Mouse (Mus musculus): ENCODE measurements around the gene Ift22. TPM values are rescaled to one million over a fixed set of nuclear protein-coding genes. Genes with fewer than 3 reads are reported as not detected.
A peak's percentile ranks its signal among the peaks of the same experiment; 100 is the strongest.

Ift22 gene
- polyA plus RNA-seq, 1 experiment from 2014 or later, result 62.3 TPM

GRCm38 (mm10) chr5:136914183-136914582 lies 6.2 kb downstream of the Ift22 start:
- Histone ChIP-seq H3K36me3 (peaks cover 10% of the 10 kb centered on the region), H3K9ac (no peak overlapping the region), H3K4me2 (no peak overlapping the region), H3K27ac (no peak overlapping the region), H3K9me3 (no peaks in the 10 kb centered on the region), H3K27me3 (replicated peaks) (no peaks in the 10 kb centered on the region), H3K4me1 (no peaks in the 10 kb centered on the region), H3K4me3 (replicated peaks) (no peak overlapping the region)
- ATAC-seq (ENCODE audit: insufficient read depth, low FRiP score, low read depth), result no peak
- WGBS, result 86% methylated on average over 3 of the region's 3 CpGs

- Histone ChIP-seq H3K9me3 (no peaks in the 10 kb centered on the region), H3K9ac (no peak overlapping the region), H3K4me2 (no peak overlapping the region), H3K4me1 (peaks cover 4% of the 10 kb centered on the region; the same call in 1 of the 2 replicates), H3K36me3 (peaks cover 7% of the 10 kb centered on the region; the same call in 1 of the 2 replicates), H3K4me3 (replicated peaks) (no peak overlapping the region), H3K27me3 (replicated peaks) (no peaks in the 10 kb centered on the region), H3K27ac (no peak overlapping the region)
- WGBS, result 97% methylated on average over 8 of the region's 8 CpGs
- no peak for ATAC-seq (ENCODE audit: insufficient read depth, low FRiP score, low read depth)
Observed at GRCm38 (mm10) chr5:136917613-136918242, 9.8 kb downstream of the Ift22 start.

DNA sequence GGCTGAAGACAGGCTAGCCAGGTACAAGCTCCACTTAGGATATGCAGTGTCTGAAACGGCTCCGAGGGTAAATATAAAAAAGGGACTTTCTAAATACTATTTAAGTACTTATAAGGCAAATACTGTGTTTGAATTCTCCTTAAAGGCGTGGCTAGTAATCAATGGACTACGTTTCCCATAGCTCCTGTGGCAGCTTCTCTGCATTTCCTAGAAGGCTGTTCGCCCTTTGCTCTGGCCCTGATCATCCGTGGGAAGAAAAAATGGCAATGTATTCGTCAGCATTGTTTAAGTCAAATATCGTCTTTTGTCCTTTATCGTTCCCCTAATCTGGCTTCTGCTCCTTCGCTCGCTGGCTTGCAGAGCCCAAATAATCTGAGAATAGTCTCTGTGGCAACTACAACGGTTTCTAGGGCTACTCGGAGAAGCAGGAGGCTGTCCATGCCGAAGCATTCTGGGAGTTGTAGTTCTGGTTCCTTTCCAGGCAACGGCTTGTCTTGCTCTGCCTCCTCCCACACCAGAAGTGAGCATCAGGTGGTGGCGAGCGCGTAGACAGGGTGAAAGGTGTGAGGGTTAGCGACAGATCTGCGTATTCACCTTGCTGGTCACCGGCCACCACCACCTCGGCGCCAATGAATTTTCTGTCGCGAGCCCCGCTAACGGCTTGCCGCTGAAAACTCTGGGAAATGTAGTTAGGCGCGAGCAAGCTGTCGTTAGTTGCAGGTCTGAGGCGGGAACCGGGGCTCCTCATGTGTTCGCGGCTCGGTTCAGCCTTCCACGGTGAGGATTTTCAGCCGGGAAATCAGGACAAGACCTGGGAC lies 10.9 kb downstream of the Ift22 start:
- Histone ChIP-seq H3K9me3 (no peaks in the 10 kb centered on the region), H3K27me3 (replicated peaks) (no peaks in the 10 kb centered on the region), H3K36me3 (no peaks in the 10 kb centered on the region), H3K9ac (peak overlapping the region; percentile 50), H3K27ac (peak overlapping the region; percentile 59; the same call in 1 of the 2 replicates), H3K4me3 (replicated peaks) (peak overlapping the region; percentile 64), H3K4me1 (peaks cover 4% of the 10 kb centered on the region; the same call in 1 of the 2 replicates), H3K4me2 (peak overlapping the region; percentile 86)
- WGBS, result 3% methylated on average over 38 of the region's 38 CpGs
- ATAC-seq (ENCODE audit: insufficient read depth, low FRiP score, low read depth), result peak; percentile 85

- H3K27ac ChIP-seq, result no peak overlapping the region
- H3K9me3 ChIP-seq, result no peaks in the 10 kb centered on the region
- no peaks in the 10 kb centered on the region for H3K36me3 ChIP-seq
- ATAC-seq (ENCODE audit: insufficient read depth, low FRiP score, low read depth), result no peak
- peak overlapping the region; percentile 64 for H3K4me3 ChIP-seq (replicated peaks)
- H3K4me2 ChIP-seq, result peak overlapping the region; percentile 86
- peaks cover 4% of the 10 kb centered on the region; the same call in 1 of the 2 replicates for H3K4me1 ChIP-seq
- H3K9ac ChIP-seq, result peak overlapping the region; percentile 50
- 20% methylated on average over 18 of the region's 18 CpGs for WGBS
- H3K27me3 ChIP-seq (replicated peaks), result no peaks in the 10 kb centered on the region
Observed at GRCm38 (mm10) chr5:136919546-136920301, 11.8 kb downstream of the Ift22 start.

DNA sequence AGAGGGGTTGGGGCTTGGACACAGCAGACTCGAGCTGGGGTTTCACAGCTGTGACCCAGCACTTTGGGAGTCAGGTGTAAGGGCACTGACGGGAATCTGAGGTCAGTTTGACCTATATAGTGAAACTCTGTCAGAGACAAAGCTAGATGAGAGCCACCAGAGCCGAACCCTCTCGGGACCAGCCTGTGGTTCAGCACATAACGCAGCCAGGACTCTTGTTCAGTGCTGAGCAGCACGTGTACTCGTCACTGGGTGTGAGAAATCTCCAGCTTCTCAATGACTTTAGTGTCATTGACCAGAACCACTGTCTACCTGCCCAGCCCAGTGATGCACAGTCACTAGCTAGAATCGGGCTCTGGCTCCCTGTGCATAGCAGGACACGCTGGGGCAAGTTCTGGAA lies 14.9 kb downstream of the Ift22 start:
- Histone ChIP-seq H3K4me1 (peaks cover 4% of the 10 kb centered on the region; the same call in 1 of the 2 replicates), H3K9me3 (no peaks in the 10 kb centered on the region), H3K9ac (no peak overlapping the region), H3K36me3 (no peaks in the 10 kb centered on the region), H3K27ac (no peak overlapping the region), H3K4me3 (replicated peaks) (no peak overlapping the region), H3K27me3 (replicated peaks) (no peaks in the 10 kb centered on the region), H3K4me2 (no peak overlapping the region)
- WGBS, result 80% methylated on average over 9 of the region's 9 CpGs
- ATAC-seq (ENCODE audit: insufficient read depth, low FRiP score, low read depth), result no peak

GRCm38 (mm10) chr5:136923751-136924478 lies 16.0 kb downstream of the Ift22 start:
- Histone ChIP-seq H3K4me1 (peaks cover 4% of the 10 kb centered on the region; the same call in 1 of the 2 replicates), H3K4me2 (no peak overlapping the region), H3K9ac (no peak overlapping the region), H3K27me3 (replicated peaks) (no peaks in the 10 kb centered on the region), H3K27ac (no peak overlapping the region), H3K36me3 (no peaks in the 10 kb centered on the region), H3K9me3 (no peaks in the 10 kb centered on the region), H3K4me3 (replicated peaks) (no peak overlapping the region)
- WGBS, result 44% methylated on average over 7 of the region's 7 CpGs
- peak; percentile 50; the same call in 1 of the 2 replicates for ATAC-seq (ENCODE audit: insufficient read depth, low FRiP score, low read depth)

DNA sequence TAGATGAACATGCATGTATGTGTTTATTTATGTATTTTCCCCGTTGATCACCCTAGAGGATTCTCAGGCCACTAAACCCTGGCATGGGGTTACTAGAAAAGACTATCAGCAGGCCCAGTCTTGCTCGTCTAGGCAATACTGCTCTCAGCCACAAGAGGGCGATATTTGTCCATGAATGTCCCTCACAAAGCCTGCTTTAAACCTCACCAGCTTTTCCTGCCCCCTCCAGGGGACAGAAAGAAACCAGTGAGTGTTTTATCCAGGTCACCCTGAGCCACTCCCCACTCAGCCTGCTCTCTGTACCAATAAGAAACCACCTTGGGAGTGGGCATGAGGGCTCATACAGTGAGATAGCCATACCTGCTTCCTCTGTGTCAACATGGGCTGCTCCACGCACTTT lies 21.1 kb downstream of the Ift22 start:
- H3K27me3 ChIP-seq (replicated peaks), result no peaks in the 10 kb centered on the region
- no peaks in the 10 kb centered on the region for H3K9me3 ChIP-seq
- H3K4me3 ChIP-seq (replicated peaks), result no peak overlapping the region
- no peaks in the 10 kb centered on the region for H3K36me3 ChIP-seq
- H3K27ac ChIP-seq, result no peak overlapping the region
- WGBS, result 14% methylated on average over 4 of the region's 4 CpGs
- no peak overlapping the region for H3K9ac ChIP-seq
- no peak overlapping the region for H3K4me2 ChIP-seq
- H3K4me1 ChIP-seq, result no peaks in the 10 kb centered on the region
- ATAC-seq (ENCODE audit: insufficient read depth, low FRiP score, low read depth), result peak; percentile 88

DNA sequence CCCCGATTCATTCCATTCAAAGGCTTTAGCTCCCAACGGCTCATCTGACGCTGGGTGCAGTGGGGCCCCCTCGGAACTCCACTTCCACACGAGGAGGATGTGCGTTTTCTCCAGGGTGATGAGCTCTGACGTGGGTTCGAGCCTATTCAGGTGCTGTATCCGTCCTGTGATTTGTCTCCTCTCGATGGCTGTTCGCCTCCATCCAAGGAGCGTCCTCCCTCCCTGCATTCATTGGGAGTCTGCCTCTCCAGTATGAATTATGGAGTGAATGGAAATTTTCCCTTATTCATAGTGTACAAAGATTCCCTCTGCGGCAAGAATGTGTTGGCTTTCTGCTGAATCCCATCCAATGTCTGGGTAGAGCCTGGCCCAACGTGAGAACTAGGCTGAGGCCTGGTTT lies 23.9 kb downstream of the Ift22 start:
- no peak for ATAC-seq (ENCODE audit: insufficient read depth, low FRiP score, low read depth)
- no peaks in the 10 kb centered on the region for H3K36me3 ChIP-seq
- 84% methylated on average over 14 of the region's 14 CpGs for WGBS
- no peak overlapping the region for H3K4me3 ChIP-seq (replicated peaks)
- H3K27ac ChIP-seq, result no peak overlapping the region
- H3K4me2 ChIP-seq, result no peak overlapping the region
- no peaks in the 10 kb centered on the region for H3K27me3 ChIP-seq (replicated peaks)
- H3K9ac ChIP-seq, result no peak overlapping the region
- H3K4me1 ChIP-seq, result no peaks in the 10 kb centered on the region
- H3K9me3 ChIP-seq, result no peaks in the 10 kb centered on the region

- no peaks in the 10 kb centered on the region for H3K27me3 ChIP-seq (replicated peaks)
- ATAC-seq (ENCODE audit: insufficient read depth, low FRiP score, low read depth), result no peak
- H3K9ac ChIP-seq, result no peak overlapping the region
- H3K9me3 ChIP-seq, result no peaks in the 10 kb centered on the region
- H3K4me3 ChIP-seq (replicated peaks), result no peak overlapping the region
- H3K27ac ChIP-seq, result no peak overlapping the region
- H3K36me3 ChIP-seq, result no peaks in the 10 kb centered on the region
- H3K4me2 ChIP-seq, result no peak overlapping the region
- H3K4me1 ChIP-seq, result no peaks in the 10 kb centered on the region
- 83% methylated on average over 5 of the region's 5 CpGs for WGBS
Observed at GRCm38 (mm10) chr5:136932956-136933355, 25.0 kb downstream of the Ift22 start.

DNA sequence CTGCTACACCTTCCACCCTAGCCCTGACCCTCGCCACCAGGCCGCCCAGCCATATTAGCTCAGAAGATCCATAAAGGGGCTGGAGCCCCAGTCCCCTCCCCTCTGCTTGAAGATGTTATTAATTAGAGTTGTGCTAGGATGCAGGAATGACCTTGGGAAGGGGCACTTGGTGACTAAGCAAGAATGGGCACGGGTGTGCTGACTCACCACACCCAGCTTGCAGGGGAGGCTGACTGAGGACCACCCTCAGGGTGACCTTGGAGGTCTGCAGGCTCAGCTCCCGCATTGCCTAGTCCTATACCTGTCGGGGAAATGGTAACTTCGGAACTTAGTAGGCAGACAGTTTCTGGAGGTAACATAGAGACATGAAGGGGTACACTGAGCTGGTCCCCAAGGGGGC lies 26.0 kb downstream of the Ift22 start:
- Histone ChIP-seq H3K4me2 (no peak overlapping the region), H3K9me3 (no peaks in the 10 kb centered on the region), H3K36me3 (no peaks in the 10 kb centered on the region), H3K27me3 (replicated peaks) (no peaks in the 10 kb centered on the region), H3K27ac (no peak overlapping the region), H3K4me3 (replicated peaks) (no peak overlapping the region), H3K9ac (no peak overlapping the region), H3K4me1 (no peaks in the 10 kb centered on the region)
- no peak for ATAC-seq (ENCODE audit: insufficient read depth, low FRiP score, low read depth)
- 81% methylated on average over 6 of the region's 6 CpGs for WGBS

DNA sequence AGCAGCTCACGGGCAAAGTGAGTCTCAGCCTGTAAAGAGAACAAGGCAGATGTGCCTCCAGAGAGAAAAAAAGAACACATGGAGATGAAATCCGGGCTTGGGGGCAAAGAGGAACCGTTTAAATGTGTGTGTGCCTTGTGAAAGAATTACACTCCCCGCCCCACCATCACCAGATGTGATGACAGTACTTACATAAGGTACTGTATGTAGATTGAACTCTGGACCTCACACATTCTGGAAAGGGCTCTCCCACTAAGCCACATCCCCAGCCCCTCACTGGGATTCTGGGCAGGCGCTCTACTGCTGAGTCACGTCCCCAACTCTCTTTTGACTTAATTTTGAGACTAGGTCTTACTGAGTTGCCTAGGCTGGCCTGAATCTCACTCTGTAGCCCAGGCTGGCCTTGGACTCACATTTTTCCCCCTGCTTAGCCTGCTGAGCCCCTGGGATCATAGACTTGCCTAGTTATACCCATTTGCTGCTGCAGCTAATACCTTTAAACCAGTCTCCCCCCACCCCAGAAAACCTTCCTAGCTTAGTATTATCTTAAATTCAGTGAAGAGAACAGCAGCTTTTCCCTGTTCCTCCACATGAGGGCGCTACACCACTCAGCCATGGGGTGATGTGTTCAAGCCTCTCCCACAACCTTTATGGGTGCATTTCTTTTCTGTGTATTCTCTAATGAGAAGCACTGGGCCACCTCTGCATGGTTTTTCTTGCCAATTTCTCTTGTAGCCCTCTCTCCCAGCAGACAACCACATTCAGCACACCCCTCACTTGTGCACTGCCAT lies 28.1 kb downstream of the Ift22 start:
- 66% methylated on average over 7 of the region's 7 CpGs for WGBS
- Histone ChIP-seq H3K9me3 (no peaks in the 10 kb centered on the region), H3K27ac (no peak overlapping the region), H3K27me3 (replicated peaks) (no peaks in the 10 kb centered on the region), H3K4me1 (no peaks in the 10 kb centered on the region), H3K4me3 (replicated peaks) (no peak overlapping the region), H3K9ac (no peak overlapping the region), H3K4me2 (no peak overlapping the region), H3K36me3 (no peaks in the 10 kb centered on the region)
- no peak for ATAC-seq (ENCODE audit: insufficient read depth, low FRiP score, low read depth)

All from stomach, embryonic 15.5 days (tissue).